Mouse (Mus musculus) cerebellum, adult 11 months (tissue): ENCODE results near the gene Olfr467.
"Not testable (repeated sequence)": the region's sequence is repeated elsewhere in the genome, so short reads cannot be mapped to it uniquely, and the experiment has no call there.

ENCODE experiments used
- DNase-seq: peaks from one replicate; pipeline ENCODE4 v3.0.0; 2022

The Olfr467 gene

DNA sequence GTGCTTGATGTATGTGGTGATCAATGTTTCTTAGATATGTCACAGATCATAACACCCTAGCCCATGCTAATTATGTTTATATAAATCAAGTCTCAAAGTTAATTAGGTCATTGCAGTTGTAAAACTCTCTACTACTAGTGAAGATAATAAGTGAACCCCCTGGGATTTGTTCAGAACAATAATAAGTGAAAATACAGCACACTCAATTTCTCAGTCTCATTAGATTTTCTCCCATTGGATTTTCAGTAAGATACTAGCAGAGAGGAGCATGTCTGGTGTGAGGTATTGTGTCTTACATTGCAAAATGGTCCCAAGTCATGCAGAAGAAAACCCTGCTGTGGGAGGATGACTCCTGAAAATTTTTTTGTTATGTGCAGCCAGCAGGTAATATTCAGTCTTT lies at the start of gene Olfr467:
TSS of gene Olfr467 (plus strand) at position 301 of the 400 bp plus-strand sequence.
- DNase-seq, result no peak

DNA sequence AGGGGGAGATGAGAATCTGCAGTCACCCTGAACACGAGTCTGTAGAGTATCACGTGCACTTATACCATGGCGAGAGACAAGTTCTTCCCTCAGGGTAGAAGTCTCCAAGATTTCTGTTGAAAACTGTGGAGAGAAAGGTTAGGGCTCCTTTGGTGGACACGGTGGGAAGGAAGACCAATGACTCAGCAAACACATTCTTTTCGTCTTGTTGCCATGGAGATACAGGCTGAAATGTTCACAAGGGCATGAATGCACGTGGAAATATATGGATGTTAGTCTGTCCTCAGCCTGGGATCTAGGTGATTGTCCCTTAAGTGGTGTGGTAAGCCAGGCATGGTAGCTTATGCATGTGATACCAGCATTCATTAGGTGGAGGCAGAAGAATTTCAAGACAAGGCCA lies 41.3 kb upstream of the Olfr467 start:
- DNase-seq, result no peak

DNA sequence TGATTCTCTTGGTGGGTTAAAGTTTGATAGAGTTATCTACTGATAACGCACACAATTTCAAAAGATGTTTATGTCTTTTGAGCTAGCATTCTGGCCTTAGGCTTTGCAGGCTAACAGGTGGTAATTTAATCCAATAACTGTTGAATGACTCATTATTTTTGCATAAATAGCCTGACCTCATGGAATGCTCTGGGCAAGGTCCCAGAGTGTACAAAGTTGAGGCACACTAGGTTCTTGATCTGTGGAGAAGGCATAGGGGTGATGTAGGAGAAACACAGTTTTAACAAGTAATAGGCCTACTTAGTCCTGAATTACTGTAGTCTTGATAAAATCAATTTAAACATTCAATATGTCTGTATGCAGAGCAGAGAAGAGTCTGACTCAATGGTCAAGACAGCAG lies 33.8 kb upstream of the Olfr467 start:
- no peak for DNase-seq

DNA sequence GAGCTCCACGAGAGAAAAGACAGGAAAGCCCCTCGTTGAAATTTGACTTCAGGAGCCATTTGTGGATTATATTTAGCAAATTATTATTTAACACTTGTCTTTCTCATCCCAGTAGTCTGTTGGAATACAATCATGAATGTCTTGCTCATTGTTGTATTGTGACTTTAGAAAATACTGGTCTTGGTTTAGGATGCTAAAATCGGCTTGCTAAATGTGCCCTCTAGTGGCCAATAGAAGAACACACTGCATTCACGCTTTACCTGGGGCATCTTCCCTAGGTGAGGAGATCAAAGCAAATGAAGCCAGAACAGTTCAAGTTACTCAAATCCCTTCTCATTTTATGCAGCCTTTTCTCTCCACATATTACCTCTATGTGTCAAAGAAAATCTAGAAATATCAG lies 32.5 kb upstream of the Olfr467 start:
- DNase-seq, result no peak

DNA sequence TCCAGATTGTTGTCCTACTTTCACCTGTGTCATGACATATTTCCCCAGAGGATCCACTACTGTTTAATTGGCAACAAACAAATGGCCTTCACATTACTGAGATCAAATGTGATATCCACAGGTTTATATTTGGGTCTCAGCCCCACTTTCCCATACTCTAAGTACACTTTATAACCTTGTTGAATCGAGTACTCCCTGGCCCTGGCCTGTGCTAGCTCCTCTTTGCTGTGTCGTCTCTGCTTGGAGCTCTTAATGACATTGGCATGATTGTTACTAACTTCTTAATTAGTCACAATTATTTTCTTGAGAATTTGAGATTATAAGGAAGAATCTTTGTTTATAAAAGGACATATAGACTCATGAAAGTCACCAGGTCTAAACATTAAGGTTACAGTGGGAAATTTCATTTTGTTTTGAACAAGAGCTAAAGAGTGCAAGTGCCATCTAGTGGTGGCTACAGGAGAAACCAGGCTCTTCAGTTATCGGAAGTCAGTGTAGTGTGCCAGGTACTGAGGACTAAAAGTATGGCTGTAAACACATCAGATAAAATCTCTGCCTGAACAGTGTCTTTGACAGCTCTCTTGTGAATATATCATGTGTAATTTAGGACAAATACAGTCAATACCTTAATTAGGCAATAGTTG lies 24.0 kb upstream of the Olfr467 start:
- no peak for DNase-seq

DNA sequence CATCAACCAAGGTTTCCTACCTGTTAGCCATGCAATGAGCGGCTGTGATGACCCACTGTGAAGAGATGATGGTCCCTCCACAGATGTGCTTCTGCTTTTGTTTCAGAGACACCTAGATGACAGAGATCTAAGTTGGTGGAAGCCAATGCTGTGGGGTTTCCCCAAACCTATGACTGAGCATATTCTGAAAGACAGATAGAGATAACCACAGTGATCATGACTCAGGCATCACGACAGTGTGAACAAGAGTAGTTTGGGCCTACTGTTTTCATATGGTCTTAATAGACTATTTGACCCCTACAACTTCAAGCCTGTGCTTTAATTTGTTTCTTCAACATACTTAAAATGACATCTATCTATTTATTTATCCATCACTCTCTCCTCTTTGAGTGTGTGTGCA lies 15.6 kb upstream of the Olfr467 start:
- DNase-seq, result no peak

DNA sequence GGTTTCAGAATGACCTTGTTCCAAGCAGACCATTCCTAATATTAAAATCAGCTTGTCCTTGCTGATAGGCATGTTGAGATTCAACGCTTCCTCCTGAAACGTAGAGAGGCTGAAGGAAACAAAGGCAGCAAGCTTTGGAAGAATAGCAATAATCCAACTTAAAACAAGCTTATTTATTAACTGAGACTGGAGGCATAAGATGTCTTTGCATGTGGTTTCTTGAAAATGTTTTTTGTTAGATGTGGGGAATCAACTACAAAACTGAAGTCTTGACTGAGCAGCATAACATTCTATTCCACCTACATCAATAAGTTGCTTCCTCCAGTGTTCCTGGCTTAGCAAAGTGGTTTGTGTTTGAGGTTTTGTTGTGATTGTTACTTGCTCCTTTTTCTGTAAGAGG lies 11.0 kb upstream of the Olfr467 start, which contains the start of gene Ovch2:
TSS of gene Ovch2 (minus strand) at position 101 of the 400 bp plus-strand sequence.
- no peak for DNase-seq

DNA sequence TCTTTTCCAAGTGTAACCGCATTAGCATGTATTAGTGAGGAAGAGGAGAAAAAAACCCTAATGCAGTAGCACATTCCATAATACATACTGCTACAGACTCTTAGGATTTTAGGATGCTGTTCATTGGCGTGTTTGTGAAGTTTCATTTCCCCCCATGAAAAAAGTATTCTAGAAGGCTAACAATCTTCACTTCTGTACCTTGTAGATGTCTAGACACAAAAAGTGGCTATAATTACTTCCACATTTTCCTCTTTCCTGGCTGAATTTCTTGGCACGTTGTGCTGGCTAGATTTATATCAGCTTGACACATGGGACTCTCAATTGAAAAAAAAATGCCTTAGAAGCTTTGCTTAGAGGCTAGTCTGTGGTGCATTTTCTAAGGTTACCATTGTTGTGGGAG lies 9.9 kb upstream of the Olfr467 start:
- DNase-seq, result no peak

DNA sequence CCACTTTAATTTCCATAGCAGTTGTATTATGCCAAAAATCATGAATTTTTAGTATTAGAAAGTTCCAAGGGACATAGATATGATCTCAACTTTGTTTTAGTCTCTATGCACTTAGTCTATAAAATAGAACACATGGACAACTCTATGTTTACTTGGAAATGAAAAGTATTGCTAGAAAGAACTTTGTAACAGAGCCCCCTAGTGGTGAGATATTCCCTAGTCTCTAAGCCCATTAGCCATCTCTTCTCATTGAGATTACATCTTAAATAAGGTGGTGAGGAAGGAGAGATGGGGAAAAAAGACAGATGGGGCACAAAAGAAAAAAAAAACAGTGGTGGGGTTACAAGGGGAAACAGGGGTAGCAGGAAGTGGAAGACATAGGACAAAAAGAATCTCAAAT lies 7.4 kb downstream of the Olfr467 start:
- no peak for DNase-seq

DNA sequence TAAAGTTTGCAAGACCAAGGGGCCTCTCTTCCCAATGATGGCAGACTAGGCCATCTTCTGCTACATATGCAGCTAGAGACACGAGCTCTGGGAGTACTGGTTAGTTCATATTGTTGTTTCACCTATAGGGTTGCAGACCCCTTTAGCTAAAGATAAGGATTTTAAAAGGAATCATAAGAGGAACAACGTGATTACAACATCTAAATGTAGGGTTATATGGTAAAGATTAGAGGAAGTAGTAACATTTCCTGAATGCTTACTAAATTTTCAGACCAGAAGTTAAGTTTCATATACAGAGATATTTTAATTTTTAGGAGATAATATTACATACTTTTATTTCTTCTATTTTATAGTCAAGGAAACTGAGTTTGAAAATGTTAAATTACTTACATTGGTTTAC lies 11.8 kb downstream of the Olfr467 start:
- DNase-seq, result not testable (repeated sequence)

DNA sequence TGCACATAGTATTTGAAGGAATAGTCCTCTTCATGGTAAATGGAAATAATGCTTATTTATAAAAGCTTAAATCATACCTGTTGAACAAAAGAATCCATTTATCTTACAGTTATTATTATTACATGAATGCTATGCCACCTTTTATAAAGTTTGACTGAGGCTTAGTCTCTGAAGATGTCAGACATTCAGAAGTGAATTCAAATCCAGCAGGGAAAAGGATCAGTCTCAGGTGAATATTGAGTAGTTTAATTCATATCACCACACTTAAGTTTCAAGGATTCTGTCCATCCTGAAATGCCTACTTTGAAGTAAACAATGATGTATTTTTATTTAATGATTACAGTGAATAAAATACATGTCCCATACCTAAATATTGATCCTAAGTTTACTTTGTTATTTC lies 13.4 kb downstream of the Olfr467 start, which contains the start of gene Olfr469:
TSS of gene Olfr469 (minus strand) at position 101 of the 400 bp plus-strand sequence.
- not testable (repeated sequence) for DNase-seq

DNA sequence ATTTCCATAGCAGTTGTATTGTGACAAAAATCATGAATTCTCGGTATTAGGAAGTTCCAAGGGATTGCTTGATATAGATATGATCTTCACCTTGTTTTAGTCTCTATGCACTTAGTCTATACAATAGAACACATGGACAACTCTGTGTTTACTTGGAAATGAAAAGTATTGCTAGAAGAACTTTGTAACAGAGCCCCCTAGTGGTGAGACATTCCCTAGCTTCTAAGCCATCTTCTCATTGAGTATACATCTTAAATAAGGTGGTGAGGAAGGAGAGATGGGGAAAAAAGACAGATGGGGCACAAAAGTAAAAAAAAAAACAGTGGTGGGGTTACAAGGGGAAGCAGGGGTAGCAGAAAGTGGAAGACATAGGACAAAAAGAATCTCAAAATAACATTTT lies 29.7 kb downstream of the Olfr467 start:
- no peak for DNase-seq

DNA sequence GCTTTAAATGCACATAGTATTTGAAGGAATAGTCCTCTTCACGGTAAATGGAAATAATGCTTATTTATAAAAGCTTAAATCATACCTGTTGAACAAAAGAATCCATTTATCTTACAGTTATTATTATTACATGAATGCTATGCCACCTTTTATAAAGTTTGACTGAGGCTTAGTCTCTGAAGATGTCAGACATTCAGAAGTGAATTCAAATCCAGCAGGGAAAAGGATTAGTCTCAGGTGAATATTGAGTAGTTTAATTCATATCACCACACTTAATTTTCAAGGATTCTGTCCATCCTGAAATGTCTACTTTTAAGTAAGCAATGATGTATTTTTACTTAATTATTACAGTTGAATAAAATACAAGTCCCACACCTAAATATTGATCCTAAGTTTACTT lies 35.3 kb downstream of the Olfr467 start, which contains the start of gene Olfr470:
TSS of gene Olfr470 (minus strand) at position 101 of the 400 bp plus-strand sequence.
- not testable (repeated sequence) for DNase-seq
